Mouse (Mus musculus): ENCODE measurements around the gene Col25a1.

DNA sequence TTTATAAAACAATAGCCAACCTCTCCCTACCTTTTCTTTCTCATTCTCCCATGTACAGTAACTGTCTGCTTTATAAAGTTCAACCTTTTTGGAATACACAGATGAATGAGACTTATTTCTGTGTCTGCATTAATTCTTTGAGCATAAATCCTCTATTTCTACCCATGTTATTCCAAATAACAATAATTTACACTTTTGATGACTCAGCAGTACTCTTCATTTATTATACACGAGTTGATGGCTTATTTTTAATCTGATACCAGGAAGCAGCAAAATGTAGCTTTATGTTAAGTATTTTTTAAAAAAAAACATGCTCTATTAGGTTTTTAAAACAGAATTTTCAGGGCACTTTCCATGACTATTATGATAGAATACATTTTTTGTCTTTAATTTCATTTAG lies 230.6 kb downstream of the Col25a1 start:
- TF ChIP-seq POLR2A (IDR thresholded peaks at IDR 0.05; ENCODE audit: borderline replicate concordance, low read depth, low read length) (no peak), CTCF (IDR thresholded peaks at IDR 0.05; ENCODE audit: low read depth, low read length) (no peak)
